Mouse (Mus musculus) embryonic facial prominence, embryonic 15.5 days (tissue): ENCODE measurements around the gene Adcy4. TPM values are rescaled to one million over a fixed set of nuclear protein-coding genes. Genes with fewer than 3 reads are reported as not detected.

Experiments used
- ATAC-seq: fragments of 200-750 bp; cut with Nextera tagmentation; 2 replicates; pipeline ENCODE4 v1.8.0; 2017; ENCODE audit warnings: low read depth, moderate TSS enrichment; ENCODE audit not compliant: insufficient number of reproducible peaks, low FRiP score, low TSS enrichment
- H3K27ac ChIP-seq: fragments of 300-500 bp; sonication (generic); replicated peaks from 2 replicates; pipeline ENCODE4 v1.5.1; 2015; ENCODE audit warnings: mild to moderate bottlenecking, inconsistent platforms
- H3K27me3 ChIP-seq: fragments of 300-500 bp; sonication (generic); 2 replicates; pipeline ENCODE4 v1.6.1; 2015; ENCODE audit warnings: inconsistent platforms
- H3K36me3 ChIP-seq: fragments of 300-500 bp; sonication (generic); 2 replicates; pipeline ENCODE4 v1.6.1; 2015; ENCODE audit warnings: mild to moderate bottlenecking, inconsistent platforms
- H3K4me1 ChIP-seq: fragments of 300-500 bp; sonication (generic); 2 replicates; pipeline ENCODE4 v1.6.1; 2015; ENCODE audit warnings: inconsistent platforms
- H3K4me2 ChIP-seq: fragments of 300-500 bp; sonication (generic); replicated peaks from 2 replicates; pipeline ENCODE4 v1.6.1; 2015; ENCODE audit warnings: mild to moderate bottlenecking, inconsistent platforms
- H3K4me3 ChIP-seq: fragments of 300-500 bp; sonication (generic); replicated peaks from 2 replicates; pipeline ENCODE4 v1.5.1; 2015; ENCODE audit warnings: mild to moderate bottlenecking, inconsistent platforms
- H3K9ac ChIP-seq: fragments of 300-500 bp; sonication (generic); 2 replicates; pipeline ENCODE4 v1.6.1; 2015; ENCODE audit warnings: inconsistent platforms
- H3K9me3 ChIP-seq: fragments of 300-500 bp; sonication (generic); replicated peaks from 2 replicates; pipeline ENCODE4 v1.6.1; 2016; ENCODE audit warnings: inconsistent platforms
- WGBS: fragments of 180-500 bp; shearing (Covaris S2); methylation state at CpG from one replicate; pipeline ENCODE4 v1.1.7; 2015; 5-methylcytosine and 5-hydroxymethylcytosine counted together
- polyA plus RNA-seq: library from polyadenylated mRNA; unstranded; fragments of >200 nt; fragmentation: Nextera tagmentation; extraction: Ambion mirVana; gene quantifications from 2 replicates; pipeline ENCODE4 v1.2.1, GENCODE M21; 2015

The Adcy4 gene
- 17.4 and 22.2 TPM in 2 replicates for polyA plus RNA-seq

GRCm38 (mm10) chr14:55783958-55784235 lies at the start of gene Adcy4:
Gene Adcy4 (minus strand): TSS chr14:55784095.
- no peaks in the 10 kb centered on the region for H3K36me3 ChIP-seq
- WGBS = 4% methylated on average over 13 of the region's 13 CpGs
- H3K4me2 ChIP-seq = peak within 1 kb of the TSS; percentile 76
- peak within 1 kb of the TSS; percentile 88 for H3K27ac ChIP-seq
- no peaks in the 10 kb centered on the region for H3K9me3 ChIP-seq
- H3K4me3 ChIP-seq = peak within 1 kb of the TSS; percentile 48
- H3K9ac ChIP-seq = peak within 1 kb of the TSS; percentile 35
- peaks cover 41% of the 10 kb centered on the region for H3K4me1 ChIP-seq
- H3K27me3 ChIP-seq = peaks cover 26% of the 10 kb centered on the region
- ATAC-seq = no peak

GRCm38 (mm10) chr14:55833126-55833525 lies 49.2 kb upstream of the Adcy4 start:
- H3K4me1 ChIP-seq = peaks cover 49% of the 10 kb centered on the region
- H3K36me3 ChIP-seq = peaks cover 51% of the 10 kb centered on the region
- H3K27ac ChIP-seq = no peak overlapping the region

GRCm38 (mm10) chr14:55830331-55830730 lies 46.4 kb upstream of the Adcy4 start:
- H3K36me3 ChIP-seq = peaks cover 52% of the 10 kb centered on the region
- no peak overlapping the region for H3K4me2 ChIP-seq
- H3K9me3 ChIP-seq = no peaks in the 10 kb centered on the region
- no peak for ATAC-seq
- no peaks in the 10 kb centered on the region for H3K27me3 ChIP-seq
- H3K27ac ChIP-seq = no peak overlapping the region
- WGBS = 77% methylated on average over 4 of the region's 4 CpGs
- peaks cover 61% of the 10 kb centered on the region for H3K4me1 ChIP-seq
- H3K4me3 ChIP-seq = no peak overlapping the region
- H3K9ac ChIP-seq = no peak overlapping the region

More at GRCm38 (mm10) chr14:55833126-55833525, 49.2 kb upstream of the Adcy4 start:
- WGBS = 78% methylated on average over 4 of the region's 4 CpGs
- Histone ChIP-seq H3K4me3 (no peak overlapping the region), H3K9ac (no peak overlapping the region), H3K9me3 (no peaks in the 10 kb centered on the region), H3K4me2 (no peak overlapping the region), H3K27me3 (no peaks in the 10 kb centered on the region)
- ATAC-seq = no peak

GRCm38 (mm10) chr14:55829854-55830253 lies 46.0 kb upstream of the Adcy4 start:
- Histone ChIP-seq H3K27me3 (no peaks in the 10 kb centered on the region), H3K9me3 (no peaks in the 10 kb centered on the region), H3K36me3 (peaks cover 52% of the 10 kb centered on the region), H3K9ac (no peak overlapping the region), H3K4me2 (no peak overlapping the region), H3K27ac (no peak overlapping the region), H3K4me3 (no peak overlapping the region), H3K4me1 (peaks cover 63% of the 10 kb centered on the region)
- ATAC-seq = no peak
- WGBS = 85% methylated on average over 16 of the region's 16 CpGs

- Histone ChIP-seq H3K9ac (no peak overlapping the region), H3K27me3 (no peaks in the 10 kb centered on the region), H3K4me2 (peak overlapping the region; percentile 76), H3K9me3 (no peaks in the 10 kb centered on the region), H3K27ac (no peak overlapping the region), H3K36me3 (peaks cover 52% of the 10 kb centered on the region), H3K4me1 (peaks cover 63% of the 10 kb centered on the region), H3K4me3 (peak overlapping the region; percentile 13; the same call in 1 of the 2 replicates)
- WGBS = 50% methylated on average over 3 of the region's 3 CpGs
- ATAC-seq = no peak
Observed at GRCm38 (mm10) chr14:55828716-55829263, 44.9 kb upstream of the Adcy4 start.

GRCm38 (mm10) chr14:55826551-55827340 lies 42.9 kb upstream of the Adcy4 start:
- Histone ChIP-seq H3K27ac (peak overlapping the region; percentile 100), H3K9me3 (no peaks in the 10 kb centered on the region), H3K27me3 (no peaks in the 10 kb centered on the region), H3K4me3 (peak overlapping the region; percentile 77), H3K36me3 (peaks cover 38% of the 10 kb centered on the region), H3K9ac (peak overlapping the region; percentile 15), H3K4me1 (peaks cover 59% of the 10 kb centered on the region), H3K4me2 (peak overlapping the region; percentile 76)
- ATAC-seq = no peak
- 14% methylated on average over 41 of the region's 41 CpGs for WGBS

GRCm38 (mm10) chr14:55826142-55826541 lies 42.2 kb upstream of the Adcy4 start:
- no peaks in the 10 kb centered on the region for H3K9me3 ChIP-seq
- H3K4me2 ChIP-seq = peak overlapping the region; percentile 76
- H3K4me1 ChIP-seq = peaks cover 55% of the 10 kb centered on the region
- ATAC-seq = no peak
- no peaks in the 10 kb centered on the region for H3K27me3 ChIP-seq
- peak overlapping the region; percentile 100 for H3K27ac ChIP-seq
- 9% methylated on average over 15 of the region's 15 CpGs for WGBS
- H3K4me3 ChIP-seq = peak overlapping the region; percentile 77
- H3K9ac ChIP-seq = peak overlapping the region; percentile 15
- peaks cover 32% of the 10 kb centered on the region for H3K36me3 ChIP-seq

- peak overlapping the region; percentile 77 for H3K4me3 ChIP-seq
- H3K9me3 ChIP-seq = no peaks in the 10 kb centered on the region
- H3K4me2 ChIP-seq = peak overlapping the region; percentile 76
- H3K27ac ChIP-seq = peak overlapping the region; percentile 100
- H3K27me3 ChIP-seq = no peaks in the 10 kb centered on the region
- H3K36me3 ChIP-seq = peaks cover 24% of the 10 kb centered on the region
- 1% methylated on average over 27 of the region's 37 CpGs for WGBS
- ATAC-seq = peak; percentile 26
- peaks cover 55% of the 10 kb centered on the region for H3K4me1 ChIP-seq
- H3K9ac ChIP-seq = peak overlapping the region; percentile 90
Observed at GRCm38 (mm10) chr14:55825216-55826051, 41.5 kb upstream of the Adcy4 start.

GRCm38 (mm10) chr14:55824481-55825215 lies 40.8 kb upstream of the Adcy4 start:
- no peaks in the 10 kb centered on the region for H3K27me3 ChIP-seq
- H3K4me1 ChIP-seq = peaks cover 51% of the 10 kb centered on the region
- peak overlapping the region; percentile 76 for H3K4me2 ChIP-seq
- under 1% methylated on average over 27 of the region's 32 CpGs for WGBS
- H3K9ac ChIP-seq = peak overlapping the region; percentile 90
- peak overlapping the region; percentile 77 for H3K4me3 ChIP-seq
- no peaks in the 10 kb centered on the region for H3K9me3 ChIP-seq
- H3K27ac ChIP-seq = peak overlapping the region; percentile 100
- ATAC-seq = peak; percentile 61
- H3K36me3 ChIP-seq = peaks cover 17% of the 10 kb centered on the region

GRCm38 (mm10) chr14:55824001-55824480 lies 40.1 kb upstream of the Adcy4 start:
- H3K27ac ChIP-seq = peak overlapping the region; percentile 100
- ATAC-seq = no peak
- peaks cover 10% of the 10 kb centered on the region for H3K36me3 ChIP-seq
- peak overlapping the region; percentile 77 for H3K4me3 ChIP-seq
- no peaks in the 10 kb centered on the region for H3K27me3 ChIP-seq
- peaks cover 45% of the 10 kb centered on the region for H3K4me1 ChIP-seq
- H3K9me3 ChIP-seq = no peaks in the 10 kb centered on the region
- whole genome bisulfite sequencing = 4% methylated on average over 10 of the region's 10 CpGs
- H3K4me2 ChIP-seq = peak overlapping the region; percentile 76
- H3K9ac ChIP-seq = peak overlapping the region; percentile 44
